Mouse (Mus musculus) liver, embryonic 14.5 days (tissue): ENCODE data around the gene Nepro. TPM values are rescaled to one million over a fixed set of nuclear protein-coding genes. Genes with fewer than 3 reads are reported as not detected.

Experiments used
- ATAC-seq: fragments of 200-750 bp; cut with Nextera tagmentation; 2 replicates; pipeline ENCODE4 v1.8.0; 2017; ENCODE audit warnings: moderate number of reproducible peaks, mild to moderate bottlenecking, moderate library complexity; ENCODE audit not compliant: insufficient read depth
- DNase-seq, 3 experiments: peaks; one replicate each; pipeline ENCODE4 v3.0.0-alpha.2; 2012 to 2013; ENCODE audit warnings: low read depth in 3 of 3, low spot score in 3 of 3
- H3K27ac ChIP-seq: fragments of 300-500 bp; sonication (generic); 2 replicates; pipeline ENCODE4 v1.5.1; 2014; ENCODE audit warnings: moderate library complexity, mild to moderate bottlenecking, control low read depth, inconsistent platforms
- H3K27me3 ChIP-seq: fragments of 300-500 bp; sonication (generic); 2 replicates; pipeline ENCODE4 v1.6.1; 2014; ENCODE audit warnings: mild to moderate bottlenecking, low read length, moderate library complexity; ENCODE audit not compliant: control insufficient read depth, insufficient read depth
- H3K36me3 ChIP-seq: fragments of 300-500 bp; sonication (generic); replicated peaks from 2 replicates; pipeline ENCODE4 v1.6.1; 2014; ENCODE audit warnings: low read depth; ENCODE audit not compliant: control insufficient read depth, insufficient read depth
- H3K4me1 ChIP-seq, 2 experiments: fragments of 200-500 bp in 1 of 2; fragments of 300-500 bp in 1 of 2; sonication (generic) in 1 of 2; replicated peaks; 2 replicates each; pipeline ENCODE4 v1.6.1; 2012 to 2014; ENCODE audit warnings: antibody characterized with exemption in 1 of 2, inconsistent platforms in 1 of 2, low read length in 1 of 2; ENCODE audit not compliant: control insufficient read depth in 2 of 2, insufficient read depth in 2 of 2
- H3K4me2 ChIP-seq: fragments of 300-500 bp; sonication (generic); 2 replicates; pipeline ENCODE4 v1.6.1; 2014; ENCODE audit warnings: low read depth, mild to moderate bottlenecking, control low read depth, moderate library complexity
- H3K4me3 ChIP-seq, 2 experiments: fragments of 200-500 bp in 1 of 2; fragments of 300-500 bp in 1 of 2; sonication (generic) in 1 of 2; 2 replicates each; pipeline ENCODE4 v1.5.1; 2012 to 2014; ENCODE audit warnings: low read depth in 2 of 2, low read length in 2 of 2, mild to moderate bottlenecking in 2 of 2, control low read depth in 1 of 2, inconsistent platforms in 1 of 2, moderate library complexity in 1 of 2; ENCODE audit not compliant: insufficient read depth in 1 of 2
- H3K9ac ChIP-seq: fragments of 300-500 bp; sonication (generic); replicated peaks from 2 replicates; pipeline ENCODE4 v1.6.1; 2014; ENCODE audit warnings: mild to moderate bottlenecking, control low read depth, moderate library complexity
- H3K9me3 ChIP-seq: fragments of 300-500 bp; sonication (generic); 2 replicates; pipeline ENCODE4 v1.6.1; 2016; ENCODE audit warnings: low read length, mixed read lengths; ENCODE audit not compliant: control insufficient read depth
- CTCF ChIP-seq: IDR thresholded peaks from 2 replicates; pipeline ENCODE4 v1.5.1; 2016; ENCODE audit warnings: antibody characterized with exemption, low read depth, control low read depth
- EP300 ChIP-seq: IDR thresholded peaks from 2 replicates; pipeline ENCODE4 v1.6.1; 2016; ENCODE audit warnings: antibody characterized with exemption, low read depth
- WGBS: fragments of 180-500 bp; shearing (Covaris S2); extraction: QIAGEN DNeasy Blood & Tissue Kit; methylation state at CpG from one replicate; pipeline ENCODE4 v1.1.7; 2014; ENCODE audit not compliant: insufficient replicate concordance; 5-methylcytosine and 5-hydroxymethylcytosine counted together
- polyA plus RNA-seq, 2 experiments: library from polyadenylated mRNA; depleted of rRNA in 1 of 2; stranded (reverse) in 1 of 2; unstranded in 1 of 2; fragments of >200 nt; fragmentation: Nextera tagmentation in 1 of 2; extraction: Ambion mirVana in 1 of 2; gene quantifications; 2 replicates each; pipeline versions ENCODE4 v1.2.1 to v1.2.3; 2012 to 2014

The Nepro gene
- polyA plus RNA-seq (2012; rRNA removed) (2.2 and 3.9 TPM in 2 replicates), polyA plus RNA-seq (2014; fragmentation: Nextera tagmentation; extraction: Ambion mirVana) (2.4 and 2.8 TPM in 2 replicates)

DNA sequence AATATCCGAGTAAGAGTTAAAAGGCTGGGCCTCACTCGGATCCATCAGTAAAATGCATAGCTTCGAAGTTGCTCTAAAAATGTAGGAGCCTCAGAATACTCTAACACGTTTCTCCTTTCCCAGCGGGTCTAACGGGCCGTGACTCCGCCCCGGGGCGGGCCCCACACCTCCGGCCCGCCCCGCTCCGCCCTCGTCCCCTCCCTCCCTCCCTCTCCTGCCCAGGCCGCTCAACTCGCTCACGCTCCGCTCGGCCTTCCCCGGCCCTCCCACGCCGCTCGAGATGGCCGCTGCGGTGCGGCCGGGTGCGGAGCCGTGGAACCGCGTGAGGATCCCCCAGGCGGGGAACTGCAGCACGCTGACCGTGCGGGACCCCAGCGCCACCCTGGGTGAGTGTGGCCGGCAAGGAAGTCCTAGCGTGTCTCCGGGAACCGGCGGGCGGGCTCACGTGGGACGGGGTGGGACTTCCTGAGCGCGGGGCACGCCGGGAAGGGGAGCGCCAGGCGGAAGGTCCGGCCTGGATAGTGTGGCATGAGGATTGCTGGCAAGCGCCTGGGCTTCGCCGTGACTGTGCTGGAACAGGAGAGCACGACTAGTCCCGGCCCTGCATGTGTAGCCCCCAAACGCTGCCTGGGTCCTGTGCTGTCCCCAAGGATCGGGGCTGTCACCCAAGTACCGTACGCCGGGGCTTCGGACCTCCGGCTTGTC is at the start of gene Nepro:
Nepro (plus strand) TSS at position 219 of the 705 bp plus-strand sequence.
- no peaks in the 10 kb centered on the region for H3K27me3 ChIP-seq
- H3K4me3 ChIP-seq, result peak within 1 kb of the TSS; percentile 87 to 96
- peak within 1 kb of the TSS; percentile 85 for H3K9ac ChIP-seq
- no peak for TF ChIP-seq CTCF
- no peak for TF ChIP-seq EP300
- DNase-seq (peak; percentile 72 to 81 (median 74)), ATAC-seq (peak; percentile 99)
- peak within 1 kb of the TSS; percentile 69 for H3K27ac ChIP-seq
- peak within 1 kb of the TSS; percentile 95 for H3K4me2 ChIP-seq
- H3K9me3 ChIP-seq, result no peaks in the 10 kb centered on the region
- peaks cover 4 to 16% of the 10 kb centered on the region in 2 experiments for H3K4me1 ChIP-seq
- peaks cover 3% of the 10 kb centered on the region; the same call in 1 of the 2 replicates for H3K36me3 ChIP-seq
- WGBS, result under 1% methylated on average over 64 of the region's 64 CpGs

GRCm38 (mm10) chr16:44676357-44676756 is 47.7 kb upstream of the Nepro start:
- no peak for TF ChIP-seq EP300
- no peak for TF ChIP-seq CTCF

DNA sequence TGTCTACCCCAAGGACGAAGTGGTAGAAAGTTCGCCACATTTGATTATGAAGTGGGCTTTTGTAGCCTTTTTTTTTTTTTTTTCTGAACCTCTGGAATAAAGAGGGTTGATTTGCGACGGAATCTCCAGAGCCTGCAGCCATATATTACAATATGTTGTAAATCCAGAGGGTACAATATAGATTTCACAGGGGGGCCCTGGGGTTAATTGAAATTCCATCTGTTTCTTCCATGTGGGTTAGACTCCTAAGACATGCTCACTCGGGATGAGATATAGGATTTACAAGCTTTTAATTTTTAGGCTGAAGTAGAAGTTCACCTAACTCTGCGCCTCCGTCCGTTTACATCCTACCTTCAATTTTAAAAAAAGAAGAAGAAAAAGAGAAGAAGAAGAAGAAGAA is 45.0 kb upstream of the Nepro start:
- 72% methylated on average over 8 of the region's 8 CpGs for WGBS
- no peaks in the 10 kb centered on the region for H3K9me3 ChIP-seq
- no peaks in the 10 kb centered on the region for H3K4me1 ChIP-seq
- H3K4me2 ChIP-seq, result no peak overlapping the region
- H3K9ac ChIP-seq, result no peak overlapping the region
- ATAC-seq, result no peak
- no peak overlapping the region for H3K27ac ChIP-seq
- no peak overlapping the region for H3K4me3 ChIP-seq
- H3K36me3 ChIP-seq, result no peaks in the 10 kb centered on the region
- no peak for DNase-seq
- TF ChIP-seq EP300 (no peak), CTCF (no peak)
- H3K27me3 ChIP-seq, result no peaks in the 10 kb centered on the region; the same call in 1 of the 2 replicates

More at GRCm38 (mm10) chr16:44676357-44676756, 47.7 kb upstream of the Nepro start:
- WGBS, result 72% methylated on average over 2 of the region's 2 CpGs
- DNase-seq (no peak), ATAC-seq (no peak)
- Histone ChIP-seq H3K4me2 (no peak overlapping the region), H3K27ac (no peak overlapping the region), H3K9me3 (no peaks in the 10 kb centered on the region), H3K4me3 (no peak overlapping the region), H3K27me3 (no peaks in the 10 kb centered on the region; the same call in 1 of the 2 replicates), H3K4me1 (no peaks in the 10 kb centered on the region; a peak in 1 of 4 replicates), H3K36me3 (no peaks in the 10 kb centered on the region), H3K9ac (no peak overlapping the region)

DNA sequence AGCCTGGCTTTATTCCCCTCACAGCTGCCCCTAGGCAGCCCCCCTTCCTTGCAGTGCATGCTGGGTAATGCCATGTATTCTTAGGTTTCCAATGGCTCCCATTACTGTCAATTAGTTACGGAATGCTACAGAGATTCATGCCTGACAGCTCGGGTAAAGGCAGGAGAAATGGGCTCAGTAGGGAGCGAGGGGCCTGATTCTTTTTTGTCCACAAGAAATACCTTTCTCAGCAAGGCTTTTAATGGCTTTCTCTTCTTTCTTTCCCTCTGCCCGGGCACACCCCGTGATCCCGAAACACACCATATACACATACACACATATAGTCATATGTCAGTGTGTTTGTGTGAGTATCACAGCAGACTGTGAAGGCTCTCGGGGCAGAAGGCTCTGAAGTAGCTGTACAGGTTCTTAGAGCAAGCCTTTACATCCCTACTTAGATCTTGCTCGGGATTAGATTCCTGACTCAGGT is 44.6 kb upstream of the Nepro start:
- Histone ChIP-seq H3K4me2 (no peak overlapping the region), H3K4me1 (no peaks in the 10 kb centered on the region), H3K9me3 (no peaks in the 10 kb centered on the region), H3K27ac (no peak overlapping the region), H3K9ac (no peak overlapping the region), H3K36me3 (no peaks in the 10 kb centered on the region), H3K4me3 (no peak overlapping the region), H3K27me3 (no peaks in the 10 kb centered on the region; the same call in 1 of the 2 replicates)
- WGBS, result 69% methylated on average over 8 of the region's 8 CpGs
- TF ChIP-seq CTCF (no peak), EP300 (no peak)
- DNase-seq, result no peak
- no peak for ATAC-seq

DNA sequence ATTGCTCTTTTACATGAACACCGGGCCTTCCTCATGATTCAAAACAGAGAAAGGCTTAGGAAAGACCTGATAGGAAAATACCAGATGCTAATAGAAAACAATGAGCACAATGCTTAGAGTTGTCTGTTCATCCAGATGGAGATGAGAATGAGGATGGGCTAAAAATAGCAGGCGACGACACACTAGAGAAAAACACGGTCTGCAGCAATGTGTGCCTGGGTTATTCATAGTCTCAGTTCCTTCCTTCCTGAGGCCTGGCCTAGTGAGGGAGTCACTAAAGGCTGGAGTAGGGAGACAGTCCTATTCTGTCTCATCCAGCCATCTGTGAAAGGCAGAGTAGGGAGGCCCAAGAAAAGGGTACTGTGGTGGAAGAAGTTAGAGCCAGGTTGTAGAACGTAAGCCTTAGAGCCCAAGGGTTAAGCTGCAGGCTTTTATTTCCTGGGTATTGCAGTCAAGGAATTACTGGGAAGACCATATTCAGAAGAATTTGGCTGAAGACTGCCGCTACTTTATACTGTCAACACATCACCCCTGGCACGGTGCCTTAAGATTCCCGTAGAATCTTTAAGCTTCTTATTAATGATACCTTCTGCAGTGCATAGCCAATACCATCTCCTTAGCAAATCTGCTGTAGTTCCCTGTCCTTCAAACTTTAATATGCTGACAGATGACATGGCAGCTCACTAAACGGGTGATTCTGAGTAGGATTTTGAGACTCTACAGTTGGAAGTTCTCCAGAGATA is 43.2 kb upstream of the Nepro start:
- no peak for DNase-seq
- no peaks in the 10 kb centered on the region for H3K9me3 ChIP-seq
- no peak for ATAC-seq
- 47% methylated on average over 9 of the region's 9 CpGs for WGBS
- H3K9ac ChIP-seq, result no peak overlapping the region
- H3K36me3 ChIP-seq, result no peaks in the 10 kb centered on the region
- TF ChIP-seq CTCF (no peak), EP300 (no peak)
- H3K4me1 ChIP-seq, result no peaks in the 10 kb centered on the region
- no peak overlapping the region for H3K27ac ChIP-seq
- no peak overlapping the region for H3K4me3 ChIP-seq
- no peak overlapping the region for H3K4me2 ChIP-seq
- no peaks in the 10 kb centered on the region; the same call in 1 of the 2 replicates for H3K27me3 ChIP-seq
